Mouse (Mus musculus): Measurements from ENCODE around the gene Paics. TPM values are rescaled to one million over a fixed set of nuclear protein-coding genes. Genes with fewer than 3 reads are reported as not detected.
A peak's percentile ranks its signal among the peaks of the same experiment; 100 is the strongest.

The Paics gene
- polyA plus RNA-seq, 1 experiment from 2014 or later = 165 TPM

DNA sequence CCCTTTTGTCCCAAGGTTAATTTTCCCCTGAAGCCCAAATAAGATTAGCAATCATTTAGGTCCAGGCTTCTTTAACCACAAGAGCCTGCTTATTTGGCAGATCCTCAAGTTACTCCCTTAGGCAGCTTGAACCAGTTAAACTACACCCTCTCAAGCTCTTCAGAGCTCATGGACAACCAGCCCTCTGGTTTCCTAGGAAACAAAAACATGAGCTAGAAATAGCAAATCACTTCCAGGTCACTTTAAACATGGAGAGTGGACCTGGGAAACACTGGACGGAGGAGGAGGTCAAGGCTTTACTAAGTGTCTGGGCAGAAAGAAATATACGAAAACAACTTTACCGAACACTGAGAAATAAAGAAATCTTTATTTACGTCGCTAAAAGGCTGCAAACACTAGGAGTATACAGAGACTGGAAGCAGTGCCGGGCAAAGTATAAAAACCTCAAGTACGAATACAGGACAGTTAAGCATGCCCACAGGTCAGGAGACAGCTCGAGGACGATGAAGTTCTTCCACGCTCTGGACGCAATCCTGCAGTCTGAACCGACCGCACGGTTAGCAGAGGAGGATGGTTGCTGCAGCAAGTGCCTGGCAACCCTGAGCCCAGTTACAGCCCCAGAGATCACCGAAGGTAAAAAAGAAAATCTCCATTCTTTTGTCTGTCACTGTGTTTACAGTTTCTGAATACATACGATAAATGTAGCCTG, 22.8 kb upstream of the Paics start:
- no peaks in the 10 kb centered on the region for H3K27me3 ChIP-seq (replicated peaks)
- H3K27ac ChIP-seq (replicated peaks) = 0 out of 2 replicates have a peak overlapping the region, but pooled peaks have one; percentile 1
- no peak overlapping the region for H3K9ac ChIP-seq (replicated peaks)
- H3K36me3 ChIP-seq = peaks cover 23% of the 10 kb centered on the region
- 85% methylated on average over 16 of the region's 16 CpGs for WGBS
- H3K9me3 ChIP-seq (replicated peaks) = no peaks in the 10 kb centered on the region
- H3K4me2 ChIP-seq = no peak overlapping the region; the same call in 1 of the 2 replicates
- no peaks in the 10 kb centered on the region for H3K4me1 ChIP-seq
- H3K4me3 ChIP-seq (replicated peaks) = no peak overlapping the region
- ATAC-seq (ENCODE audit: low FRiP score) = no peak

DNA sequence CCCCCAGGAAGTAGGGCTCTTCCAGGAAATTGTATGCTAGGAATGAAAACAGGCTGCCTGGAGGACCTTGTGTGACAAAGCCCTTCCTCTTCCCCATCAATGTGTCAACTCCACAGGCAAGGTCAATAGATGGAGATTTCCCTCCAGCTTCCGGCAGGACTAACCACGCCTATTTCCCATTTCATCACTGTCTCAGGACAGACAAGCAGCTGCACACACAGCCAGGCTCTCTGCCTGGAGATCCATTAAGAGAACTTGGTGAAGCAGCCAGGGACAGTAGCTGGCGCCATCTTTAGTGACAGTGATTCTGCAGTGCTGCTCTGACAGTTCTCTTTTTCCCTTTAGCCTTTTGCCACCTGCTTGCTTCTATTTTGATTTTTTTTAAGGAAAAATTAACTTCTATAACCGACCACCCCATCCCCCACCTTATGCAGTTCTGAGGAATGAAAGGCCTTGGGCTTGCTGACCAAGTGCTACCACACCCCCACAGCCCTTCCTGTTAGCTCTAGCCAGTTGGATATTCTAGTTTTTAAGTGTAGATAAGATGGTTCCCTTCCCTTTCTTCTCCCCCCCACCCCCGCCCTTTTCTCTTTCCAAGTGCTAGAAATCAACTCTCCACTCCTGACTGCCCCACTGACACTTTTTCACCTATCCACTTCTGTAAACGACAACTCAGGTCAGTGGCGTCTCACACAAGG, 21.8 kb upstream of the Paics start:
- no peaks in the 10 kb centered on the region for H3K4me1 ChIP-seq
- no peaks in the 10 kb centered on the region for H3K27me3 ChIP-seq (replicated peaks)
- no peak overlapping the region for H3K27ac ChIP-seq (replicated peaks)
- no peak overlapping the region for H3K4me2 ChIP-seq
- H3K9me3 ChIP-seq (replicated peaks) = no peaks in the 10 kb centered on the region
- WGBS = 85% methylated on average over 7 of the region's 7 CpGs
- H3K4me3 ChIP-seq (replicated peaks) = no peak overlapping the region
- ATAC-seq (ENCODE audit: low FRiP score) = no peak
- peaks cover 23% of the 10 kb centered on the region for H3K36me3 ChIP-seq
- H3K9ac ChIP-seq (replicated peaks) = no peak overlapping the region

DNA sequence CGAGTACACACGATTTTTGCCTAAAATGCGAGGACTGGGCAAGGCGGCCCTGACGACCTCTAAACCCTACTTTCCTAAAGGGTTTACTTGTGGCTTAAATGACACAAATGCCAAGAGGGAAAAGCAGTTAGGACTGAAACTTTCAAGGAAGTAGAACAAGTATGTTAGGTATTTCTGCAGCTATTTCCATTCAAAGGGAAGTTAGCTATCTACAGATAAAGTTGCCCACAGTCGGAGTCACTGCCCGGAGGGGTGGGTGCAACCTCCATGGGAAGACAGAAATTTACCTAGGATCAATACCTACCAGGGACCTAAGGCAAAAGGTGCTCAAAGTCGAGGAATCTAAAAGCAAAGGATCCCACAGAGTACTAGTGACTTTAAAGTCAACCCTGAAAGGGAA, 11.4 kb upstream of the Paics start:
- Histone ChIP-seq H3K4me2 (no peak overlapping the region), H3K9me3 (replicated peaks) (no peaks in the 10 kb centered on the region), H3K4me1 (no peaks in the 10 kb centered on the region), H3K27ac (replicated peaks) (no peak overlapping the region), H3K27me3 (replicated peaks) (no peaks in the 10 kb centered on the region), H3K4me3 (replicated peaks) (no peak overlapping the region), H3K36me3 (peaks cover 5% of the 10 kb centered on the region; the same call in 1 of the 2 replicates), H3K9ac (replicated peaks) (no peak overlapping the region)
- 98% methylated on average over 8 of the region's 8 CpGs for WGBS
- ATAC-seq (ENCODE audit: low FRiP score) = no peak

DNA sequence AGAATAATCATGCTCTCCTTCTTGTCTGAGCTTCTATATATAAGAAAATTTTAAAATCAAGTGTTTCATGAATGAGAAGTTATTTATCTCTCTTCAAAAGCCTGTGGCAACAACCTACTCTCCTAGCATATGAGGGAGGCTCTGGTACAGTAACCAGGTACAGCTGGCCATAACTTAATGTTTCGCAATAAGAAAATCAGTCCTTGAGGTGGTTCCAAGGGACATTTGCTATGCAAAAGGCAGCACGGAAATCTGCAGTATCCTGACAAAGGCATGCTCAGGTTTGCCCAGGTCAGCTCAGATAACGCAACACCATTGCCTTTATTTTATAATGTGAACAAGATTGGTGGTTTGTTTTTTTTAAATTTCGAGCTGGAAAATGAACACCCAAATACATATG, 9.1 kb upstream of the Paics start:
- peaks cover 5% of the 10 kb centered on the region; the same call in 1 of the 2 replicates for H3K36me3 ChIP-seq
- WGBS = 95% methylated on average over 4 of the region's 4 CpGs
- no peak overlapping the region for H3K4me3 ChIP-seq (replicated peaks)
- ATAC-seq (ENCODE audit: low FRiP score) = no peak
- H3K4me1 ChIP-seq = 0 out of 2 replicates have a peak, but pooled peaks cover under 1% of the 10 kb centered on the region
- no peak overlapping the region for H3K9ac ChIP-seq (replicated peaks)
- H3K9me3 ChIP-seq (replicated peaks) = no peaks in the 10 kb centered on the region
- no peak overlapping the region for H3K4me2 ChIP-seq
- H3K27me3 ChIP-seq (replicated peaks) = no peaks in the 10 kb centered on the region
- no peak overlapping the region for H3K27ac ChIP-seq (replicated peaks)

DNA sequence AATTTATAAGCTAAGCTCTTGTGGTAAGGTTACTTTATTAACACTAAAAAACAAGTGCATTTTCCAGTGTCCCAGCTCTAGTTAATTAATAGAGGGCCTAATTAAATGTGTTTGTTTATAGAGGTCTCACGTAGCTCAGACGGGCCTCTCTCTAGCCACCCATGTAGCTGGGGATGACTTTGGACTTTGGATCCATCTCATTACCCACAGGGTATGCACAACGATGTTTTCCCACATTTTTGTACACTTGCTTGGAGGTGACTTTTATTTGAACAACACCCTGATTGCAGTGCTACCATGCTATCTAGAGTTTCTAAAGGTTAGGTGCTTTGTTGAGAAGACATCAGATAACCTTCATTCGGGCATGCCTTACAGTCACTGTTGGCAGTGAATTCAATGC, 8.6 kb upstream of the Paics start:
- Histone ChIP-seq H3K27me3 (replicated peaks) (no peaks in the 10 kb centered on the region), H3K4me3 (replicated peaks) (no peak overlapping the region), H3K27ac (replicated peaks) (no peak overlapping the region), H3K4me1 (0 out of 2 replicates have a peak, but pooled peaks cover 4% of the 10 kb centered on the region), H3K4me2 (no peak overlapping the region), H3K9ac (replicated peaks) (no peak overlapping the region), H3K9me3 (replicated peaks) (no peaks in the 10 kb centered on the region), H3K36me3 (peaks cover 5% of the 10 kb centered on the region; the same call in 1 of the 2 replicates)
- no peak for ATAC-seq (ENCODE audit: low FRiP score)
- WGBS = 91% methylated on average over 4 of the region's 4 CpGs

DNA sequence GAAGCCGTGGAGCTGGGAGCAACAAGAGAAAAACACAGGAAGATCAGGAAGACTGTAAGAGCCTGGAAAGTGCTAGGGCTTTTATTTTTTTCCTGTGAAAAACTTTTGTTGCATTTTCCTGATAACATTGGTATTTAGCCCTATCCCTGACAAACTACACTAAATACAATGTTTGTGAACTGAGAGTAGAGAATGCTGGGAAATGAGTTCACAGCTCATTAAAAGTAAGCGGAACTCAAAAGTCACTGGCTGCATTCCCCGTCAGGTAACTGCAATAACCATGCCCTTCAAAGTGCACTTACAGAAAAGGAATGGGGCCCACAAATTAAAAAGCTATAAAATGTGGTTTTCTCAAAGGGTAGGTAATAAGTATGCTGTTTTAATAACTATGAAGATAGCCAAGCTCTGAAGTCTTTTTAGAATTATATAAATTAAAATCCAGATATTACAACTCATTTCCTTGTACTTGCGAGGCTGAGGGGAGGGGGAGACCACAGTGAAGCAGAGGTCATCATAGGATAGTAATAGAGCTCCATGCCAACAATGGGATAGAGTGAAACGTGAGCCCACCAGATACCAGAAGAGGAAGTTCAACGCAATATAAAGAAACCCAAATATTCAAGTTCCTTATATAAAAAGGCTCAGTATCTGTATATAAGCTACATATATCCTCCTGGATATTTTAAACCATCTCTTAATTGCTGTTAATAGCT, 6.0 kb upstream of the Paics start:
- H3K4me2 ChIP-seq = no peak overlapping the region
- H3K27ac ChIP-seq (replicated peaks) = no peak overlapping the region
- no peak for ATAC-seq (ENCODE audit: low FRiP score)
- no peaks in the 10 kb centered on the region for H3K27me3 ChIP-seq (replicated peaks)
- H3K4me3 ChIP-seq (replicated peaks) = no peak overlapping the region
- WGBS = 73% methylated on average over 6 of the region's 6 CpGs
- H3K36me3 ChIP-seq = no peaks in the 10 kb centered on the region
- no peaks in the 10 kb centered on the region for H3K9me3 ChIP-seq (replicated peaks)
- peaks cover 14% of the 10 kb centered on the region for H3K4me1 ChIP-seq
- no peak overlapping the region for H3K9ac ChIP-seq (replicated peaks)

DNA sequence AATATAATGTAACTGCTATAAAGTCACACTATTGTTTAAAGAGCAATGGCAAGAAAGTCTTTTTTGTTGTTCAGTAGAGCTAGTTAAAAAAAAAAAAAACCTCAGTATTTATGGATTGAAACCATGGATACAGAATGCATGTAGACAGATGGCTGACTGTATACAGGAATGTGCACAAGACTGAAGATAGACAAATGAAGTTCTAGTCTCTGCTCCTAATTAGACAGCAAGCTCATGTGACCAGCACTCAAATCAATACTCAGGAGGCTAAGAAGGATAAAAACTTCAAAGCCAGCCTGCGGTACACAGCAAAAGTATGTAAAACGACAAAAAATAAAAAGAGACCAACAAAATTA, 5.5 kb upstream of the Paics start:
- no peak for ATAC-seq (ENCODE audit: low FRiP score)
- Histone ChIP-seq H3K4me1 (peaks cover 19% of the 10 kb centered on the region), H3K4me3 (replicated peaks) (no peak overlapping the region), H3K36me3 (no peaks in the 10 kb centered on the region), H3K27ac (replicated peaks) (no peak overlapping the region), H3K27me3 (replicated peaks) (no peaks in the 10 kb centered on the region), H3K9me3 (replicated peaks) (no peaks in the 10 kb centered on the region), H3K9ac (replicated peaks) (no peak overlapping the region), H3K4me2 (no peak overlapping the region)
- WGBS = 79% methylated on average over 2 of the region's 2 CpGs

DNA sequence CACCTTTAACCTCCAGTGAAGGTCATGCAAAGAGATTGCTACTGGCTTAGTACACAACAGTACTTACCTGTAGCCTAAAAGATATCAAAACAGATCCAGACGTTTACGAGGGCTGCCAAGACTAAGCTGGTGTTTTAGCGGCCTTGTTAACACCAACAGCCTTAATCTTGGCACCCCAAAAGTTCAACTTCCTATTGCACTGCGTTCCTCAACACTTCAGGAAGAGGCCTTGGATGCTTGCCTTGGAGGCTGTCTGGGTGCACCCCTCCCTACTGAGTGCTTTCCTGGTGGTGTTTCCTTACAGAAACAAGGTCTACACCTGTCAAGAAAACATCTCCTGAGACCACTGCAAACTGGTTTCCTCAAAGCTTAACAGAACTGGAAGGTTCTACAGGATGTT, 4.0 kb upstream of the Paics start:
- Histone ChIP-seq H3K9me3 (replicated peaks) (no peaks in the 10 kb centered on the region), H3K4me2 (no peak overlapping the region), H3K27ac (replicated peaks) (no peak overlapping the region), H3K9ac (replicated peaks) (no peak overlapping the region), H3K4me3 (replicated peaks) (no peak overlapping the region), H3K4me1 (peaks cover 23% of the 10 kb centered on the region), H3K27me3 (replicated peaks) (no peaks in the 10 kb centered on the region), H3K36me3 (no peaks in the 10 kb centered on the region)
- 93% methylated on average over 4 of the region's 4 CpGs for WGBS
- no peak for ATAC-seq (ENCODE audit: low FRiP score)

DNA sequence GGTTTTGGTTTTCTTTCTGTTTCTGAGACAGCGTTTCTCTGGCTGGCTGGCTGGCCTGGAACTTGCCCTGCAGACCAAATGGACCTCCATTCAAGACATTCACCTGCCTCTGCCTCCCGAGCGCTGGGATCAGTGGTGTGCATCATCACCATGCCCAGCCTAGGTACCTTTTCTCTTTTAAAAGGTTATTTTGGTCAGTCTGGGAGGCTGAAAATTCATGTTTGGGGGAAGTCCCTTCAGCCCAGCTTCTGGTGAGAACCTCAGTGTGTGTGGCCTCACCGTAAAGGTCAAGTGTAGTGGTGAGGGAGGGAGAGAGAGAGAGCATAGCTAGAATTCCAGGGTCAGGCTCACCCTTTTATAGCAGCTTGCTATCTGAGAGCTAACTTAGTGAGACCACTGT, 3.3 kb upstream of the Paics start:
- no peak overlapping the region for H3K27ac ChIP-seq (replicated peaks)
- no peak for ATAC-seq (ENCODE audit: low FRiP score)
- no peaks in the 10 kb centered on the region for H3K36me3 ChIP-seq
- H3K4me1 ChIP-seq = peaks cover 29% of the 10 kb centered on the region
- H3K4me2 ChIP-seq = no peak overlapping the region
- no peak overlapping the region for H3K9ac ChIP-seq (replicated peaks)
- no peak overlapping the region for H3K4me3 ChIP-seq (replicated peaks)
- H3K9me3 ChIP-seq (replicated peaks) = no peaks in the 10 kb centered on the region
- WGBS = 95% methylated on average over 4 of the region's 4 CpGs
- no peaks in the 10 kb centered on the region for H3K27me3 ChIP-seq (replicated peaks)

DNA sequence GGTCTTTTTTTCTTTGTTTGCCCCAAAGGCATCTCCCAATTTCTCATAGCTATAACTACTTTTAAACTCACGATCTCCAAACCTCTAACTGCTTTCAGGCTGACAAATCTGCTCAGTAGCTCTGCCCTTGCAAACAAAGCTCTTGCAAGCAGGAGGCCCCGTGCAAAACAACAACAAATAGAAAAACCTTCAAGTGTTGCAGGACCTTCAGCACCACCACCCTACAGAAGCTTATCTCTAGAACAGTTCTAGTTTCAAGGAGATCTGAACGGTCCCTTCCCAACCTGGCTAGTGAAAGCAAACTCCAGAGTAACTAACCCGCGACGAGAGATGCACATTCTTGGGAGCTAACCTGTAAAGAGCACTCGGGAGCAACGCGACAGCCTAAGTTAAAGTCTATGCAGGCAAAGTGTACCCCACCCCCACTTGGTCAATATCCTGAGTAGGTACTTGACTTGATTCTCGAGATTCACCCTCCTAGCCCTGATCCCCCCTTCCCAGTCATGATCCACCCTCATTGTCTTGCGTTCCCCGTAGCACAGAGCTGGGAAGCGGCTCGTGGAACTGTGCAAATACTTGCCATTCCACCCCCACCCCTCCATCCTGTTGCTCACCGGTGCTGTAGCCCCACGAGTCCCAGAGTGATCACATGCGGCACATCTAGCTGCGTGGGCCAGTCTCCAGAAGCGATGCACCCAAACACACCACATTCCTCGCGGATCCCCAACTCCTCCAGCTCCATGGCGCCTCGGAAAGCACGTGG, 583 bp upstream of the Paics start:
- ATAC-seq (ENCODE audit: low FRiP score) = peak; percentile 49; the same call in 1 of the 2 replicates
- H3K27ac ChIP-seq (replicated peaks) = peak overlapping the region; percentile 91
- peak overlapping the region; percentile 89 for H3K4me2 ChIP-seq
- under 1% methylated on average over 24 of the region's 24 CpGs for WGBS
- H3K27me3 ChIP-seq (replicated peaks) = no peaks in the 10 kb centered on the region
- H3K4me1 ChIP-seq = peaks cover 38% of the 10 kb centered on the region
- no peaks in the 10 kb centered on the region for H3K36me3 ChIP-seq
- H3K4me3 ChIP-seq (replicated peaks) = peak overlapping the region; percentile 81
- H3K9me3 ChIP-seq (replicated peaks) = no peaks in the 10 kb centered on the region
- peak overlapping the region; percentile 56 for H3K9ac ChIP-seq (replicated peaks)
